Mouse (Mus musculus) brain, embryonic 14.5 days (tissue): ENCODE measurements around the gene Xrcc4. TPM values are rescaled to one million over a fixed set of nuclear protein-coding genes. Genes with fewer than 3 reads are reported as not detected.

Source experiments
- DNase-seq: peaks from one replicate; pipeline ENCODE4 v3.0.0-alpha.2; 2011; ENCODE audit warnings: low read depth
- CTCF ChIP-seq: fragments of 200-500 bp; IDR thresholded peaks from 2 replicates; pipeline ENCODE4 v1.5.1; 2012; ENCODE audit warnings: inconsistent platforms, mild to moderate bottlenecking, moderate library complexity, borderline replicate concordance; ENCODE audit not compliant: insufficient read depth, insufficient read length; ENCODE audit errors: extremely low read depth
- POLR2A ChIP-seq: fragments of 200-500 bp; IDR thresholded peaks from 2 replicates; pipeline ENCODE4 v1.6.1; 2012; ENCODE audit warnings: mild to moderate bottlenecking, inconsistent platforms, borderline replicate concordance; ENCODE audit not compliant: poor library complexity, insufficient read depth, insufficient read length, severe bottlenecking; ENCODE audit errors: extremely low read depth
- polyA plus RNA-seq: library from polyadenylated mRNA; depleted of rRNA; stranded (reverse); fragments of >200 nt; gene quantifications from 2 replicates; pipeline ENCODE4 v1.2.3, GENCODE M21; 2012; rRNA removed

The Xrcc4 gene
- polyA plus RNA-seq, 1 experiment, result 6.1 TPM

- peak; percentile 82 for DNase-seq
- TF ChIP-seq POLR2A, result no peak
- no peak for TF ChIP-seq CTCF
Measured at GRCm38 (mm10) chr13:89738776-89739695, 350.4 kb downstream of the Xrcc4 start.

GRCm38 (mm10) chr13:89738275-89738674 is 351.1 kb downstream of the Xrcc4 start:
- TF ChIP-seq POLR2A, result no peak
- TF ChIP-seq CTCF, result no peak
- peak; percentile 15 for DNase-seq

- TF ChIP-seq CTCF, result no peak
- no peak for TF ChIP-seq POLR2A
- no peak for DNase-seq
Measured at GRCm38 (mm10) chr13:89735111-89735510, 354.3 kb downstream of the Xrcc4 start.

GRCm38 (mm10) chr13:89726492-89726891 is 362.9 kb downstream of the Xrcc4 start:
- DNase-seq, result no peak
- TF ChIP-seq CTCF (no peak), POLR2A (no peak)

Other genes starting within 250 kb of the Xrcc4 start
- gene Tmem167, start 485 bp downstream of the Xrcc4 start, polyA plus RNA-seq, result 17.6 and 18.6 TPM in 2 replicates